Mouse (Mus musculus) right cerebral cortex, adult 2 months (tissue): ENCODE results near the gene Phykpl.

Source experiments
- DNase-seq, 2 experiments: peaks; one replicate each; pipeline ENCODE4 v3.0.0; 2021 to 2022; ENCODE audit warnings: low spot score in 2 of 2

Phykpl gene

DNA sequence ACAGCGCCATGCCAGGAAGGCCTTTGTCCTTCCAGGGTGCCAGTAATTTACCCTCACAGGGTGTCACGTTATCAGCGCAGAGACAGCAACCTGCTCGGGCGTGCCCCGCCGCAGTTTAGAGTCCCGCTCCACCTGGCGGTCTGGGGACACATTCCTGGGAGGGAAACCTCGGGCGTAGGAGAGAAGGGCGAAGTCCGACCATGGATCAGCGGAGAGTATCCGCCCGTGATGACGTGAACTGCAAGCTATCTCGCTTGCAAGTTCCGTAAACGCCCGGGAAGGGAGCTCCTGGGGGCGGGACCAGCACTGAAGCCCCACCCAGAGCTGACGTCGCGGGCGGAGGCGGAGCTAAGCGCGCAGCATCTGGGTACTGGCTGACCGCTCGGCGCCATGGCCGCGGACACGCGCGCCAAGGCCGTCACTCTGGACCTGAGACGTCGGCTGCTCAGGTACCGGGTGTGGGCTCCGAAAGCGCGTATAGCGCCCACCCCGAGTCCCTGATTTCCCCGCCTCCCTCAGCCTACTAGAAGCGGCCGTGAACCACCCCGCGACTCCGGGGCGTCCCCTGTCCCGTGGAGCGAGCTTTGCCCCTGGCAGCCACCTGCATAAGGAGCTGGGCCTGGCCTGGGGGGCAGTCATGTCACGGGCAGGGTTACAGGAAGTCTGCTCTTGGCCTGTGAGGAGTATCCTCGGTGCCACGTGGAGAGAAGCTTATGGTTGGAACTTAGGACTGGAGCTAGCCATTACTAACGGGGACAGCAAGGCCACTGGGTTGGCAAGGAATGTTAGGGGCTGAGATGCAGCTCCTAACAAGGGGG lies at the start of gene Phykpl:
Phykpl (plus strand) TSS at position 327 of the 818 bp plus-strand sequence.
- DNase-seq: peak; percentile 93 to 96

DNA sequence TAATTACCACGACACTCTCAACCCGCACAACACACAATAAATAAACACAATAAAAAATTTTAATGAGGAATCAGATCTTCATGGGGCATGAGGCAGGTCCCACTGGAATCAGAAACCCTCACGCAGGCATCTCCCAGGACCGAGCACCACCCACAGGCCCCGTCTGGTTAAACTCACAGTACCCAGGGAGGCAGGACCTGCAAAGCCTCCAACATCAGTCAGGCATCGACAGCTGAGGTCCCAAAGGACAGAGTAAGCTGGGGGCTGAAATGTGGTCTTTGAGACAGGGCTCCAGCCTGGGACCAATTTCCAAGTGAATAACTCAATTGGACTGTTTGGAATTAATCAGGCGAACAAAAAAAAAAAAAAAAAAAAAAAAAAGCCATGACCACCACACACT lies 46.2 kb upstream of the Phykpl start:
- DNase-seq: no peak

GRCm38 (mm10) chr11:51538919-51539758 lies 45.4 kb upstream of the Phykpl start:
- no peak for DNase-seq

GRCm38 (mm10) chr11:51539759-51540282 lies 44.7 kb upstream of the Phykpl start:
- peak; percentile 96 to 97 for DNase-seq

DNA sequence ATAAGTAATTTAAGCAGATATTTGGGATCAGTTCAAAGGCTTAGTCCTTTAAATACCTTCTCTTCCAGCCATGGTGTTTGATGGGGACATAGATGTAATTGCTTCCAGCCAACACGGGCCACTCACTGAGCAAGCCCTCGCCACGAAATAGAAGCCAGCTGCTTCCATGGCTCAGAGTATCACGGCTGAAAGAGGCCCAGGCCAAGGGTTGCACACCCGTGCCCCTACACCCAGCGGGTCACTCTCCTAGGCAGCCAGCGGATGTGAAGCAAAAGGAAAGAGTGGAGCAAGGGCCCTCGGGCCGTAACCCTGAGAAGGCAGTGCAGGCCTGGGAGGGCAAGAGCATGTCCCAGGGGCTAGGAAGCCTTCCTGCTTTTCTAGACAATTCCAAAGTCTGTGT lies 42.1 kb upstream of the Phykpl start:
- DNase-seq: no peak

DNA sequence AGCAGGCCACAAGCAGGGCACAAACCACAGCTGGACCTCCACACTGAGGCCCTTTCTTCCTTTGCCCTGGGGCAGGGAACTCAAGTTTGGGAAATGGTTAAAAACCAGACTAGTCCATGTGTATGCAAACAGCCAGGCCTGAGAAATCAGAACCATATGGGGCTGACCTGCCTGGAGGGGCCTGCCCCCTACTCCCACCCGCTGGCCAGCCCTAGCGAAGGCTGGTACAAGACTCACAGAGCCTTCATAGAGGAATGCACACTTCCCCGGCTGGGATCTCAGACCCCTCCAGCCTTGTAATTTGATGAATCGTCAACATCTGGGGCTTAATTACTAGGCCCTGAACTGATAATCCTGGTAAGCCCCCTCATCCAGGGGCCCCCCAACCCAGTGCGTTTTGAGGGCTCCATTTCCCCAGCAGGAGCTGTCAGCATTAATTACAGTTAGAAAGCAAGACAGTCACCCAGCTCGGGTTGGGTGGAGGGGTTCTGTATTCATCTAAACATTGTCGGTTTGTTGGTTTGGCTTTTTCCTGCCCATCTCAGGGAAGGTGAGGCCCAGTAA lies 41.0 kb upstream of the Phykpl start:
- DNase-seq: no peak

- no peak for DNase-seq
Measured at GRCm38 (mm10) chr11:51544413-51544812, 40.1 kb upstream of the Phykpl start.

DNA sequence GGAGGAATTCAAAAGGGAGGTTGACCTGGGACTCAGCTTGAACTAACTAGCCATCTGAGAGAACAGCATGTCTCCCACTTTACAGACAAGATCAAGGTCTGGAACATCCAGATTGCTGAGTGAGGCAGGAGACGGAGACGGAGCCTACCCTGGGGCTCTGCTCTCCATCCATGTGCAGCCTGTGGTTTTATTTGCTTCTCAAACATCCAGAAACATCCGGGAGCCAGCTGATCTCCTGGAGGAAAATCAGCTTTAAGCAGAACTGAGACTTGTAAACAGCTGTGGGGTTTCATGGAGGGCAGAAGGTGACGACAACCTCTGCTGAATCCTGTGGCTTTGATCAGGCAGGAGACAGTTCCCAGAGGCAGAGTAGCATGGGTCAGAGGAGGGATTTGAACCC lies 38.7 kb upstream of the Phykpl start:
- no peak for DNase-seq

DNA sequence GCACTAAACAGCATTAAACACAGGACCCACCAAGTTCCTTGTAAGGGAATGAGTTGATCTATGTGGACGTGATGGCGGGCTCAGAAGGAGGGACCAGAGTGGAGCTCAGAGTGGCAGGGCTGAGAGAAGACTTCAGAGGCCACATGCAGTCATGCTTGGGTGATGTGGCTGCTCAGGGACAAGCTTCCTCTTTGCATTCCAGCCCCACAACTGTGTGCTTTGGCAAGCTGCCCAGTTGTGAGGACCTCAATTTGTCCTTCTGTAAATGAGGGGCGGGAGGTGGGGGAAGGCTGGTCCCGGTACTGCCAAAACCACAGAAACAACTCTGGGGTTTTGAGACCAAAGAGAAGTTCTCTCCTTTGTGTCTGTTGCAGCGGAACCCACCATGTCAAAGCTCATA lies 33.3 kb upstream of the Phykpl start:
- no peak for DNase-seq

DNA sequence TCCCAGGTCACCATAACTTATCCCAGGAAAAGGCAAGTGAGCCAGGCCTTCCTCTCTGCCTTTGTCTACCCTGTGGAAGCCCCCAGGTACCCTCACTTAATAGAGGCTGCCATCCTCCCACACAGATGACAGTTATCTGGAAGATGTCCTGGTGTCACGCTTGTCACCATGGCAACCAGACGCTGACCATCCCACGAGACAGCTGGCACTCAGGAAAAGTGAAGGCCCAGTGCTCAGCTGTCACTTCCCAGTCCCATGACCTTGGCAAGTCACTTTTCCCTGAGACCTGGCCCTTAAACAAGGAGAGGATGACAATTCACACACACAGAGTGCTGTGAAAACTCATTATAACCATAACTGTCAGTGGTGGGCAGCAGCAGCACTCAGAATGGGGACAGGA lies 32.5 kb upstream of the Phykpl start:
- DNase-seq: no peak

DNA sequence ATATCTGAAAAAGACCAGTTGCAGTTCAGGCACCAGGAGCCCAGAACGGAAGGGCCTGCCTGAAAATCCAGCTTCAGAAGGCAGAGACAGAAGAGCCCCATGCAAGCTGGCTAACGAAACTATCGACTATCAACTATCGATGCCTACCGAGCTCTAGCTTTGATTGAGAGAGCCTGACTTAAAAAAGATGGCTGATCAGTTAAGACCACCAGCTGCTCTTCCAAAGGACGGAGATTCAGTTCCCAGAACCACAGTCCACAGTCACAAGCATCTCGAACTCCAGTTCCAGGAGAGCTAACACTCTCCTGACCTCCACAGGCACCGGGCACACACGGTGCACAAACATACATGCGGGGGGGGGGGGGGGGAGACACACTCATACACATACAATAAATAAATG lies 30.0 kb upstream of the Phykpl start:
- no peak for DNase-seq

DNA sequence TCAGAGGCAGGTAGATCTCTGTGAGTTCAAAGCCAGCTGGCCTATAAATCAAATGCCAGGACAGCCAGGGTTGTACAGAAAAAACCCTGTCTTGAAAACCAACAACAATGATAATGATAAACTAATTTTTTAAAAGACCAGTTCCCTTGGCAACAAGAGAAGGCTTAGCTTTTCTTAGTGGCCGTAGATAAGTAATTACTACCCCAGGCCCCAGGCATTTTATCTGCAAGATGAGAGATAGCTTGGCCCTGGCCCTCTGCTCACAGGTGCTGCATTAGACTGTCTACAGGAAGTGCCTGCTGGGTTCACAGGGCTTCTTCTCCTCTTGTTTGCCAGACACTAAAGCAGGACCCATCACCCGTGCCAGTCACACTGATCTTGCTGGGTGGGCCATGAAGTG lies 29.5 kb upstream of the Phykpl start:
- no peak for DNase-seq

DNA sequence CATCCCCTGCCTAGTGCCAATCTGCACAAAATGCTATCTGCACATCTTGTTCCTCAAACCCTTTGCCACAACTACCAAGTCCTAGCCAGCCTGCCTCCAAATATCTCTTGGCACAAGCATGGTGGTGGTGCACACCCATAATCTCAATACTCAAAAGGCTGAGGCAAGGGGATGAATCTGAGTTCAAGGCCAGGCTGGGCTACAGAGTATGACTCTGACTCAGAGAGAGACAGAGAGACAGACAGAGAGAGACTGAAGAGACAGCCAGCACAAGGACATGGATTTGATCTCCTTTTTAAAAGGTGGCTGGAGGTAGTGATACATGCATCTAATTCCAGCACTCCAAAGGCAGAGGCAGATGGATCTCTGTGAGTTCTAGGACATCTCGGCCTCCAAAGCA lies 21.3 kb upstream of the Phykpl start:
- DNase-seq: no peak

- DNase-seq: no peak
Measured at GRCm38 (mm10) chr11:51565062-51565461, 19.5 kb upstream of the Phykpl start.

DNA sequence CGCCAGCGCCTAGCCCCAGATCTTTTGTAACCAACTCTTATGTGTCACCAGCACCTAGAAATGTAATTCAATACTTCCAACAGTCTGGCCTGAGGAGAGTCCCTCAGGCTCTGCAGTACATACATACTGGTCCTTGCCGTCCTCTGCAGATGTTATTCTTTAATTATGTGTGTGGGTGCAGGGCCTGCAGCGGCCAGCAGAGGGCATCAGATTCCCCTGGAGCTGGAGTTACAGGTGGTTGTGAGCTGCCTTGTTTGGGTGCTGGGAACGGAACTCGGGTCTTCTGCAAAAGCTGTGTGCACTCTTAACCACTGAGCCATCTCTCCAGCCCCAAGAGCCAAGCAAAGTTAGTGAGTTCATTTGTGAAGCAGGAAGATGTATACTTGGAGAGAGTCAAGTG lies 18.6 kb upstream of the Phykpl start:
- DNase-seq: no peak

DNA sequence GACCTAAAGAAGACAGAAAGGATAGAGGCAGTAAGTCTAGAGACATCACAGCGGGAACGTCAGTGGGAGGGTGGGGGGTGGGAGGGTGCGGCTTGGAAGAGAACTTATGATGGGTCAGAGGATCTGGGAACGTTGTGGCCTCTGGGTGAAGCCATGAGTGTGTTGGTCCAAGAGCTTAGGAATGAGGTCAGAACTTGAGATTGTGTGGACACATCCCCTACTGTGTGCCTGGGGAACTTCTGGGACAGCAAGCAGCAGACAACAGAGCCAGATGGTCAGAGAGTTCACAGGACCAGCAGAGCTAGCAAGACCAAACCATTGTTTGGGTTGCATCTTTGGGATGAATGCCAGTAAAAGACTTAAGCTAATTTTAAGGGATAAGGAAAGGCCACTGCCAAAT lies 15.8 kb upstream of the Phykpl start:
- DNase-seq: no peak

DNA sequence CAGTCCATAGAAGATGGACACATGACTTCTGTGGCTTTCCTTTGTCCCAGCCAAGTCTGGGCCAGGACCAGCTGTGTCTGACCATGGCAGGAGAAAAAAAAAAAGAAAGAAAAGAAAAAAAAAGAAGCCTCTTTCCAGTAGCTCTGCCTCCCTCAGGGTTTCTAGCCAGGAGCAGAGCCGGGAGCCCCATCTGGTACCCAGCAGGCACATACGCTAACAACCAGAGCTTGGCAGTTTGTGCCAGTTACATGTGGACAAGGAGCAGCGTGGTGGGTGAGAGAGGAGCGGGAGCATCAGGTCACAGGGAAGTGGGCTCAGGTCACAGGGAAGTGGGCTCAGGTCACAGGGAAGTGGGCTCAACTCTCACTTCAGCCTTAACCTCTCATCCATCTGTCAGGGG lies 8.1 kb upstream of the Phykpl start:
- DNase-seq: no peak

- DNase-seq: no peak
Measured at GRCm38 (mm10) chr11:51577587-51577986, 7.0 kb upstream of the Phykpl start.

DNA sequence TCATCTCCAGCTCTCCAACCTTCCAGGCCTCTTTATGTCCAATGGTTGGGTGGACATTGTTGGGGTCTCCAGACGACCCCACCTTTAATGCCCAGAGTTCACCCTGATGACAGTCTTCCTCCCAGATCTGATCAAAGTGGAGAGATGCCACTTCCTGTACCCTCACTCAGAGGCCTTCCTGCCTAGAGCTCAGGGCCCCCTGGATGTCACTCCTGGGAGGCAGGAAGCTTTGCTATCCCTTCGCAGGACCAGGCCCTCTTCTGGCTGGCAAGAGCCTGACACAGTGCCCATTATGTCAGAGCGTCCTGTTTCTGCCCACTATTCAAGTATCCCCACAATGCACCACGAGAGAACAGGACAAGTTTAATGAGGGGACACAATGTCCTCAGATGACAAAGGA lies 5.5 kb upstream of the Phykpl start:
- DNase-seq: no peak

- DNase-seq: peak; percentile 59 to 65
Measured at GRCm38 (mm10) chr11:51582713-51583112, 1.8 kb upstream of the Phykpl start.

GRCm38 (mm10) chr11:51584057-51584430 lies 513 bp upstream of the Phykpl start:
- DNase-seq: peak in 1 of 2 experiments; percentile 28

- DNase-seq: no peak
Measured at GRCm38 (mm10) chr11:51585608-51586252, 1.2 kb downstream of the Phykpl start.
